Mouse (Mus musculus): ENCODE data around the gene Ttll5.

Gene Ttll5

DNA sequence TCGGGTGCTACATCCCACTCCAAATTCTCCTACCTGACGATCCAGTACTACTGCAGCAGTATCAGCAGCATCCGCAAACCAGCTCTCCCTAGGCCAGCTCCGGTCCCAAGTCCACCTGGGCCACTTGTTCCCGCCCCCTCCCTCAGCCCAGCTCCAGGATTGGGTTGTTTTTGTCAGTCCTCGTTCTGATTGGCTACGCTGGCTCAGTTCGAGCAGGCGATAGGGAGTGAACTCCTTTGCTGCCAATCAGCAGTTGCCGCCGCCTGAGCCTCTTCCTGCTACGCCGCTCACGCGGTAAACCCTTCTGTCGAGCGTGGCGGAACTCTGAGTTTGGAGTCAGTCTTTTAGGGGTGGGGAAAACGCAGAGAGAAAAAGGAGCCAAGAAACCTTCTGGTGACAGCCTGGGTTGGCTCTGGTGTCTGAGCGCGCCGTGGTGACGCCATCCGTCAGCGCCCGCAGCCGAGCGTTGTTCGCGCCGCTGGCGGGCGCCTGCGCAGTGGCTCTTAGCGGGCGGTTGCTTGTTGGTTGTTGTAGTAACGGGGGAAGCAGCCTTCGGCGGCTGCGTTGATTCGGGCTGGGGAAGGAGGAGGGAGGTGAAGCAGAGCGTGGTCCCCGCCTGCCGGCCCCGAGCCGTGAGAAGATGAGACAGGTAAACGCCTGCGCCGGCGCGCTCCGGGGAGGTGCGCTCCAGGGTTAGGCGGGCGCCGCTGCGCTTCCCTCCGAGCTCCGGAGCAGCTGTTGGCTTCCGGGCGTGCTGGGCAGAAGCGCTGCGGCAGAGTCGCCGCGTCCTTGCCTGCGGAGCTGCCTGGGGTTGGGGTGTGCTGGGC is at the start of gene Ttll5, which contains the start of gene Erg28:
Ttll5 (plus strand) TSS at position 222 of the 827 bp plus-strand sequence.
Erg28 (minus strand) TSS at position 113 of the 827 bp plus-strand sequence.
- peak; percentile 94 for DNase-seq

DNA sequence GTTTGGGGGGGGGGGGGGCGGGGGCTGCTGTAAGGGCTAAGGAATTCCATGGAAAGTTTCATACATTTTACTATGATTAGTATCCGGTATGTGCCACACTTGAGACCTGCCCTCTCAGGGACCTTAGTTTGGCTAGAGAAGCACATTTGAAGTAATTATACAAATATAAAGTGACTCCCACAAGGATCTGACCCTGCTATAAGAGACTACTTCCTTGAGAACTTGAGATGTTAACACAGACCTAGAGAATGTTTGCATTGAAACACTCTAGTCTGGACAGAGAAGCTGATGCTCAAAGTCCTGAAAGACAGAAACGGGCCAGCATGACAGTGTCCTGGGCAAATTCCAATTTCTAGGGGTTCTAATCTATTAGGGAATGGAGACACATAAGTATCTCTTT is 45.5 kb upstream of the Ttll5 start:
- DNase-seq = no peak

DNA sequence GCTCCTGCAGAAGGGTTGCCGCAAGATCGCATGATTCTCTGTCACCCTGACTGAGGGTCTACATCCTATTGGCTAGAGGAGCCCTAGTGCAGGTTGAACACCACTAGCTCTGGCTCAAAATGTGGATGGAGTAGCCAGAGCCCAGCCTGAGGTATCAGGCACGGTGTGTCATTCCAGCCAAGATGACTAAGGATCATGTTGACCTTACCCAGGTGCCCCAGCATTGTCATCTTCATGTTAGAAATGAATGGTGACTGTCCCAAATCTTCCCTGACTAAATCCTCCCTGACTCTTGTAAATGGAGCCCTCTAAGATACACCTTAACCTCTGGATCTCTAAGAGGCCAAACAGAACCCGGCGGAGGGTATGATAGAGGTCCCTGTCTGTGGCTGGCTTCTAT is 44.8 kb upstream of the Ttll5 start:
- no peak for DNase-seq

DNA sequence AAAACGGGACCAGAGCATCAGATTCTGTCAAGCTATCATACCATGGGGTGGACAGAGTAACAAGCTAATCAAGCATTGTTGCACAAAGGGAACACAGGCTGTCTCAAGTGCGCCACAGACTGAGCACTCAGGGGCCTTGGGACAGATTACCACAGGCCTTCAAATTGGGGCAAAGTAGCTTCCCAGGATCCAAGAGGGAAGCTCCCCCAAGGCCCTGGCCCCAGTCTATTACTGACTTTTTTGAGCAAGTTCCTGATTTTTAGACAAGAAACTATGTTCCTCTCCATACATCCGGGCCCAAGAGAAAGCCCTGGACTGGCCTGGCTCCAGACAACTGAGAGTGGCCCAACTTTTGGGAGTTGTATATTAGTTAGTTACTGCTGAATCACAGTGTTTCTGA is 42.9 kb upstream of the Ttll5 start:
- DNase-seq = no peak

DNA sequence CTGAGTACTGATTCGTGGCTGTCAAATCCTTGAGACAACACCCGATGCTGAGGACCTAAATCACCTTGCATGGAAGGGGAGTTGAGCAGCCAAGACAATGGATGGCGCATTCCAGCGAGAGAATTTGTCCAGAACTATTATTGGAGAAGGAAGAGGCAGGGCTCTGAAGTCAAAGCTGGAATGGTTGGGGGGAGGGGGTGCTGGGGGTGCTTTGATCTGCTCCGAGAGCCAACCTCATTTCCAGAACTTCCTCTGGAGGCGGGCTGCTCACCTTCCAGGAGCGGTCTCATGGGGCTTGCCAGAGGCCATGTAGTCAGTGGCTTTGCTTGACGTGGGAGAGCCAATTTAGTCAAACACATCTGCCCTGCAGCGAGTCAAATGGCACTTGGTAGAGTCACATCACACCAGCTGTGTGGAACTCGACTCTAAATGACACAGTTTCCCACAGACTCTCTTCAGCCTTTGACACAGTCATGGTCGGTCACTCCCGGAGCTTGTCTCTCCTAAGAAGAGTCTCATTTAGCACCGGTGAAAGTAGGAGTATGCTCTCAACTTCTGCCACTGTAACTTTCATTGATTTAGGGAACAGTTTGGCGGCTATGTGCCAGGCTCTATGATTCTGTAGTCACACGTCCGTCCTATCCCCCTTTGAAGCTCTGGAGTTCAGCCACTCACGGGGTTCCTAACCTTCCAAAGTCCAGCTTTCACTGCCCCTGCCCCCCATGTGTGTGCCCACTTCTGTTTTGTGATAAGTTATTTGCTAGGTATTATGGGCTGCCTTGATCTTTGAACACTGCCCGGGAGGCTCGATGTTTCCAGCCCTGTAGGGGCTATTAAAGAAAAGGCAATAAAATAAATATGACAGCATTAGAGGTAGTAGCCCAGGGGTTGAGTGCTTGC is 39.3 kb upstream of the Ttll5 start:
- no peak for DNase-seq

DNA sequence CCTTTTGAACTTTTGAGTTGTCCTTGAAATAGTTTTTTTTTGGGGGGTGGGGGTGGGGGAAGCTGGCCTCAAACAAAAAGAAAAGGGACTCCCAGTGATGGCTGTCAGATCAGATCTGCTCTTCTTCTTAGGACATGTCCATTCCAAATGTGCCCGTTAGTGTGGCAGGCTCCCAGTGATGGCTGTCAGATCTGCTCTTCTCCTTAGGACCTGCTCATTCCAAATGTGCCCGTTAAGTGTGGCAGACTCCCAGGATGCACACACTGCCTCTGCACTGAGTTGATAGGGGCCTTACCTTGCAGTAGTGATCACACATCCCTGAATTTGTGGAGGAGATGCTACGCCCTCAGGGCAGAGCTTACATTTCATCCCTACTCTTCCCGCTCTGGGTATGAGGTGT is 32.3 kb upstream of the Ttll5 start:
- no peak for DNase-seq

DNA sequence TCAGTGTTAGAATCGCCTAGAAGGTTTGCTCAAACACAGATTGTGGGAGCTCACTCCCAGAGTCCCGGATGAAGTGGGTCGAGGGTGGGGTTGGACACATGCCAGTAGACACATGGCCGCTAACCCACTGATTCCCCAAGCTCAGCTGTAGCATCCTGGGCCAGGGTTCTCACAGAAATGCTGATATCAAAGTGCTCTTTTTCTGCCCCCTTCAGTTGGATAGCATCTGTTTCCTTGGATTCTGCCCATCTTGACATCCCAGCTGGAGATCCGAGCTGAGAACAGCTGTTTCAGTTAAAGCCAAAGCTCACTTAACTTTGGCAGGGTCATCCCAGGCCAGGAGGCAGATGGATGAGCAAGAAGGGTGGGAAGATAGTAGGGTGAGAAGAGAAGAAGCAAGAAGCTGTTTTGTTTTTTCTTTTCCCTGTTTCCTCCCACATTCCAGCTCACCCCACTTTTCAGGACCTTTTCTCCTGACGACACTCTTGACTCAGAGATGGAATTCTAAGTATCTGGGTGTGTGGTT is 31.6 kb upstream of the Ttll5 start:
- DNase-seq = peak; percentile 8

DNA sequence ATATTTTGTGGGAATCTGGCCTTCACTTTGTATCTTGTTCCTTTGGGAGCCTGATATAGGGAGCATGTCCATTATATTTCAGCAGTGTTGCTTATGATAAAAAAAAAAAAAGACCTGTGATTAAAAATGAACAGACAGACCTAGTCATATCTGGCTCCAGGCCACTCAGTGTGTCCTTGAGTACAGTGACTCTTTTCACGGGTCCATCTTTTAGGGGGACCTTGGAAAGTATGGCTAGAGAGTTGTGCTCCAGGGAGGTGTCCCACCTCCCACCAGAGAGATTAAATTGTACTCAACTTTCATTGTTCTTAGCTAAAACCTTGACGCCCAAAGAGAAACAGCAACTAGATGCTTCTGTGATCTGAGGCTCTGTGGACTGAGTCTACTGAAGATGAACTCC is 30.4 kb upstream of the Ttll5 start:
- DNase-seq = no peak

DNA sequence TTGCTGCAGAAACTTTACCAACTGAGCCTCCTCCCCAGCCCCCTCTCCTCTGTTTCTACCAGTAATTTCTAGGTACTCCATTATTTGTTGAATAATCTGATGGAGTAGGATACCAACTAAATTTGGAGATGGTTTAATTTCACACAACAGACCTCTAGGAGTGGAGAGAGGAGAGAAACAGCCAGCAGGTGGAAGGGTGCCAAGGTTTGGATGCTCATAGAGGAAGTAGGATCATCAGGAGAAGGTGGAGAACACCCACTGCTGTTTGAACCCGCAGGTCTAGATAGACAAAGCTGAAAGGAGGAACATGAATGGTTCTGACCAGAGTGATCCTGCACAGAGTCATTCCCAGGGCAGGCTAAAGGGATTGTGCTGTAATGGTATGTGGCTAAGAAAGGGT is 28.9 kb upstream of the Ttll5 start:
- DNase-seq = no peak

DNA sequence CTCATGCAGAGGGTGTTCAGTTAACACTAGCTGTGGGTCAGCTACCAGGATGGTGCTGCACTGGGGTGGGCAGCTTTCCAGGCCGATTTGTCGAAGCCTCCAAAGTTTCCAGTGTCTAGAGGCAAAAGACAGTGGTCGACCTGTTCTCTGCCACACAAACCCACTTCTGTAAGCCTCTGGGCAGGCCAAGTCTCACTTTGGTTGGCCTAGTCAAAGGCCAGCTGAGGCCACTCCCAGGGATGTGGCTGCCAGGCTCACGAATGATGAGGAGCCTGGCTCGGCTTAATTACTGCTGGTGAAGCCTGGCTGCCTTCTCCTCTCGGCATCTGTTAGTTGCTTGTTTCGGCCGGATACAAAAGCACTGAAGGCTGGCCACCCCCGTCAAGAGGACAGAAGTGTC is 24.4 kb upstream of the Ttll5 start:
- peak; percentile 42 for DNase-seq

DNA sequence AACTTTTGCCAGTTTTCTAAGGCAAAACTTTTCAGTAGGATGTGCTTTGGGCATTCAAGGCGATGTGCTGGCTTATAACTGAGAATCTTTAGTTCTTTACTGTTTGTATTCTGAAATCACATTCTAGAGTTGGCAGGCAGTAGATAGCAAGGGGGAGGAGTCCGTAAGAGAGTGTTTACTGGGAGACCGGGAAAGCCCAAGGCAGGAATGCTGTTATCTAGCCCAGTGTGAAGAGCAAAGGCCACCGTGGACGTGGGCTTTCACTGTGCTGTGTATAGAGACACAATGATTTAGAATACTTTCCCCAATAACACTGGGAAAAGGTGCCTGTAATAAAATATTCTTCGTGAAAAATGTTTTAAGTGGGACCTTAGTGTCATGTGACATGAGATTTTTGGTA is 14.7 kb upstream of the Ttll5 start:
- no peak for DNase-seq

DNA sequence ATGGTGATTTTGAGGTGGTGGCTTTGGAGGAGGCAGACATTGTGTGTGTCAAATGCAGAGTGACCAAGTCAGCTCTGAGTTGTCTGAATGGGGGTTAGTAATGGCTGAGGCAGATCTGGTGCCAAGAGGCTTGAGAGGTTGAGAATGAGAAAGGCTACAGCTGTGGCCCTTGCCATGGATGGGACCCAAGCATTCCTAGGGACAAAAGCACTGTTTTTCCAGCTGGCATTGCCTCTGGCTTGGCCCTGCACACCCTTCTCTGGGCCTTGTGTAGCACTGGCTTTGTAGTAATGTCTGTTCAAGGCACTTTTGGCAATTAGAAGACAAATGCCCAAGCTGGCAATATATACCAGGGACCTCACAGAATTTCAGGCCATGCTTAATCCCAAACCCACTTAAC is 13.5 kb upstream of the Ttll5 start:
- no peak for DNase-seq

DNA sequence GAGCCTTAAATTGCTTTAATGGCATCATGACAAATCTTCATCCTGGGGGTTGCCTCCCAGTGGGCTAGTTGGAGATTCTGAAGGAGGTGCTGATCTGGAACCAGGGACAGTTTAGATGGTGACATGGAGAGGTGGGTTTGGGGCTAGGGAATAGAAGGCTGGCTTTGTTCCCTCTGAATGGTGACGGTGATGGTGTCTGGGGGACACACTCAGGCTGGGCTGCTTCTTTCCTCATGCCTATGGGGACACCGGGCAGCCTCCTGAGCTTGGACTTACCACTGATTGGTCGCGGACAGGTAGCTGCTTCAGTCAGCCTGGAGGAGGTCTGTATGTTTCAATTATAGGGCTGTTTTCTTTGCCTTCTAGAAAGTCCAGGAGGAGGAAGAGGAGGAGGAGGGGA is 12.8 kb upstream of the Ttll5 start:
- DNase-seq = no peak

DNA sequence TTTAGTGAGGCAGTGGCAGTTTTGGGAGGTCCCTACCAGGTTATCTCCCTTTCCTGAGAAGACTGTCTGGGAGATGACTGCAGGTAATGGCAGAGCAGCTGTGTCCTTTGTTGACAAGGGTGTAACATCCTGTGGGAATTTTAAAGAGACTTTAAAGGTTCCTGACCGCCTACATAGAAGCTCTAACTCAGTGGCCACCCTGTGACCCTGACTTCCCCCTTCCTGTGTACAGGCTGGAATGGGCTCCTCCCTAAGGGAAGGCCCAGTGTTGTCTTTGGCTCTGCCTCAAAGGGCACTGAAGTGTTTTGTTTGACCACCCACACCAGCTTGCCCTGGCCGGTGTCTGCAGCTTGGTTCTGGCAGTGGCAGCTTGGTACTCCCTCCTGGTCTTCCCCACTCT is 10.9 kb upstream of the Ttll5 start:
- DNase-seq = no peak

DNA sequence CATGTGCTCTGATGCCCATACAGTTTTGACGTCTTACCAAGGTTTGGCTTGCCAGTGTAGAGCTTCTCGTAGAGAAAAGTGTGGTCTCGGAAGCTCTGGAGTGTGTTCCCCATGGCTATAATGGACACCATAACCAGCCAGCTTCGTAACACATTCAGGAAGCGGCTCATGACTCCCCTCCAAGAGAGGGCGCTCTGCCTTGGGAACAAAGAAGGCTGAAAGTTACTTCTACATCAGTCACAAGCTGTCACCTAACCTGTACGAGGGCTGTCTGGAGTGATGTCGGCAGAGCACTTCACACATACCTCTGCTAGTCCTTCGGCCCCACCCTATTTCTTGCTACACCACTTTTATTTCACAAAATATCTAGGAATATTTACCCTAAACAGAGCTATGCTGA is 2.4 kb upstream of the Ttll5 start:
- DNase-seq = no peak

DNA sequence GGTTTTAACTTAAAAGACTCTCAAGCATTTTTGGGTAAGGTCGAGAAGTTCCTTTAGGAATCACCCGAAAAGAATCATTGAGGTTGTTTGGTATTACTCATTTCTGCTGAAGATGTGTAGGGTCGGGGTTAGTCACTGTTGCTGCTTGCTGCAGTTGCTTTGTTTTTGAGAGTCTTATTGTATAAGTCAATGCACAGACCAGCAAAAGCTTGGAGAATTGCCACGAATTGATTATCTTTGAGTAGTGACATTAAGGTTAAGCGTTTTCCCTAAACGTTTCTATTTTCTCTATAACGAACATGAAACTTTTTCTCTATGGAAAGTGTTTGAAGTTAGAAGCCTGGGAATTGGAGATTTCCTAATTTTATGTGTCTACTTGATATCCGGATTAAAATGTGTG is 902 bp downstream of the Ttll5 start:
- no peak for DNase-seq

DNA sequence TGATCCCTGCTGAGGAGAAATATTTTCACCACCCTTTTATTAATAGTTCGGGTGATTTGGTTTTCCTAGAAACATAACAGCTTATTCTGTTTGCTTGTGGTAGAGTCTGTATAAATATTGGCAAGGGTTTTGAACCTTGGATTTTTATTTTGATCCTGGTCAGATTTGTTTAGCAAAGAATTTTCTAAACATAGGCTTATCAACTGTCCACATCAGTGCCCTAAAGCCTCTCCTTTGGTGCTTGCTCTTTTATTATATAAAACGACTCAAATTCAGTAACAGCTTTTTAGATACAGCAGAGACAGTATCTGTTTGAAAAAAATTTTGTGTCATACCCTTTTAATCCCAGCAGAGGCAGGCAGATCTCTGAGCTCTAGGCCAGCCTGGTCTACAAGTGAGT is 1.4 kb downstream of the Ttll5 start:
- DNase-seq = no peak

DNA sequence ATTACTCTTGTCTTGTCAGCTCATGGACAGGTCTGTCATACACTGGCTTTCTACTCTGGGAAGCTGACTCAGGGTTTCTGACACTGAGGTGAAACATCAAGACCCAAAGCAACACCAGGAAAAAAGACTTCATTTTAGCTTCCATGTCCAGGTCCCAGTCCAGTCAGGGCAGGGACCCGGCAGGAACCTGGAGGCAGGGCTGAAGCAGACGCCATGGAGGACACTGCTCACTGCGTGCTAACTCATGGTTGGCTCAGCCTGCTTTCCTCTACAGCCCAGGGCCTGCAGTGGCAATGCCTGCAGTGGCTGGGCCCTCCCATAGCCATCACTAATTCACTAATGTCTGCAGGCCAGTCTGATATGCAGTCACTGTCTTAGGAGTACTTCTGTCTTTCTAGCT is 4.4 kb downstream of the Ttll5 start:
- no peak for DNase-seq

DNA sequence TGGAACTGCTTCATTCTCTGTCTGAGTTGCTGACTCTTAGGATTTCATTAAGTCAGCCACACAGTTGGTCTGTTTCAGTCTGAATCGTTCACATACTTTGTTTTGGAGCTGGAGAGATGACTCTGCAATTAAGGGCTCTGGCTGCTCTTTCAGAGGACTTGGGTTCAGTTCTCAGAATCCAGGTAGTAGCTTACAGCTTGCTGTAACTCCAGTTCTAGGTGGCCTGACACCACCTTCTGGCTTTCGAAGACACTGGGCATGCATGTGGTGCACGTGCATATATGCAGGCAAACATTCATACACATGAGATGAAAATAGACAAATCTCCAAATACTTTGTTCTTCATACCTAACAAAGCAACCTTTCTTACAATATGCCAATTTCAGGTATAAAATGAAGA is 5.4 kb downstream of the Ttll5 start:
- no peak for DNase-seq

DNA sequence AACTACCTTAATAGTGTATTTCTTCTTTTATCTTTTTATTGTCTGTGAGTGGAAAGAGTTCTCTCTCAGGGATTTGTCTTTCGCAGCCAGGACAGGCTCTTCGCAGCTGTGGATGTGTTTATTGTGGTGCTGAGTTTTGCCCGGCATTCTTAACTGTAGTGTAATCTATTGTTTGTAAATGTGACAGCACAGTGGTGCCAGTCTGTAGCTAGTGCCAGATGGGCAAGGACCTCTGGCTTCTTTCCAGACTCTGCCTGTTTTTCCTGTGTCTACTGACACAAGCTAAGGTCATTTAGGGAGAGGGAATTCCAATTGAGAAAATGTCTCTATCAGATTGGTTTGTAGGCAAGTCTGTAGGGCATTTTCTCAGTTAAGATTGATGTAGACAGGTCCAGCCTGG is 6.2 kb downstream of the Ttll5 start:
- no peak for DNase-seq

DNA sequence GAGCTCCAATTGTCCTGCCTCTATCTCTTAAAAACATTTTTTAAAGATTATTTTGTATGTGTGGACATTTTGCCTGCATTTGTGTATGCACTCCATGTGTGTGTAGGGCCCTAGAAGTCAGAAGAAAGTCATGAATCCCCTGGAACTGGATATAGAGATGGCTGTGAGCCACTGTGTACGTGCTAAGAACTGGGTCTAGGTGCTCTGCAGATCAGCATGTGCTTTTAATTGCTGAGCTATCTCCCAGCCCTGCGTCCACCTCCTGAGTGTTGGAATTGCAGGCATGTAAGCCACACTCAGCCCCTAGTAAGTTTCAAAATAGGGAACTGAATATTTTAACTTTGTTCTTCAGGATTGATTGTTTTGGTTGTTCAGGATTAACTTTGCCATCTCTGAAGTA is 10.1 kb downstream of the Ttll5 start:
- DNase-seq = no peak

DNA sequence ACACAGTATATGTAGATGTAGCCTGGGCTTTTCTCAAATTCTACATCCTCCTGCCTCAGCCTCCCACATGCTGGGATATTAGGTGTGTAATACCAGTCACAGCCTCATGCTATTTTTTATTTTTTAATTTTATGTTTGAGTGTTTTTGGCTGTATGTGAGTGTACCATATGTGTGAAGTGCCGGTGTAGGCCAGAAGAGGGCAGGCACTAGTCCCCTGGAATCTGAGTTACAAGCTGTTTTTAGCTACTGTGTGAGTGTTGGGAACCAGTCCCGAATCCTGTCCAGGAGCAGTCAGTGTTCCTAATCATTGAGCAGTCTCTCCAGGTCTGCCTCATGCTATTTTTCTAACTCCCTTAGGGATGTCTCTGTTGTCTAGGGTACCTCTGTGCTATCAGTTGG is 13.3 kb downstream of the Ttll5 start:
- no peak for DNase-seq

DNA sequence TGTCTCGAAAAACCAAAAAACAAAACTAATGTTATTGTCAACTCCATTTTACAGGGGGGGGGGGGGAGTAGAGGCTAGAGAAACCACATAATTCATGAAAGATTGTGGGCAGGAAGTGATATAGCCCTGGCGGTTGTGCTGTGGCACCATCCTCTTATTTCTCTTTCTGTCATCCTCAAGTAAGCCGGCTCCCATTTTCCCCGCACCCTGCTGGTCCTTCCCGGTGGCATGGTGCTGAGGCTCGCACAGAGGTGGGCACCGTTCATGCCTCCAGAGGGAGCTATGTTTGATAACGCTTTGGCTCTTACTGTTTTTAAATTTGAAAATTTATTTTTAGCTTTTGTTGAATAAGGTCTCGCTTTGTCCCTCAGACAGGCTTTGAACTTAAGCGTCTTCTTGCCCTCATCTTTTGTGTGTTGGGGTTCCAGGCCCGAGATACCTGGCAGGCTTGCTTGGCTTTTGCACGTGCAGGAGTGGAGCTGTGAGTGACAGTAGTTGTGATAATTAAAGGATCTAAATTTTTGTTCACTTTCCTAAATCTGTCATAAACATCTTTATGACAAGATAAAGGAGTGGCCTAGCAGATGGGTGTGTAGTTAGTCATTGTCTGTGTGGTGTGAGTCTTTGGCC is 15.0 kb downstream of the Ttll5 start:
- DNase-seq = no peak

All from right cerebral cortex, postnatal 4 days (tissue).